Mouse (Mus musculus): Measurements from ENCODE around the gene Mrps12.

DNA sequence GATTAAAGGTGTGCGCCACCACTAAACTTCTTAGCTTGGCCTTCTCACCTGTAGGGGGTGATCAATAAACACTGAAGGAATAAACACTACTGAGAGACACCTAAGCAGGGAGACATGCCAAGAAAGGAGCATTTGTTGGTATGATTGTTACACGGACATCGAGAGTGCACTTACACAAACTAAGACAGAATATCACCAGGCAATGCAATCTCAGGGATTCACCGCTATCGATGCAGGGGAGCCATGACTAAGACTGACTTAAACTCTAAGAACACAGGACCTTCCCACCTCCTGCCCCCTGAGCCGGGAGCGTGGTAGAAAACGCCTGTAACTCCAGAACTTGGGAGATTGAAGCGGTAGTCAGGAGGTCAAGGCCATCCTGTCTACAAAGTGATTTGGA, 671 bp downstream of the Mrps12 start:
- TF ChIP-seq POLR2A (IDR thresholded peaks at IDR 0.05; ENCODE audit: borderline replicate concordance, insufficient read depth, low read length) (no peak), CTCF (IDR thresholded peaks at IDR 0.05; ENCODE audit: borderline replicate concordance, insufficient read depth, low read depth, low read length) (no peak)
